In the genomic region with DNA sequence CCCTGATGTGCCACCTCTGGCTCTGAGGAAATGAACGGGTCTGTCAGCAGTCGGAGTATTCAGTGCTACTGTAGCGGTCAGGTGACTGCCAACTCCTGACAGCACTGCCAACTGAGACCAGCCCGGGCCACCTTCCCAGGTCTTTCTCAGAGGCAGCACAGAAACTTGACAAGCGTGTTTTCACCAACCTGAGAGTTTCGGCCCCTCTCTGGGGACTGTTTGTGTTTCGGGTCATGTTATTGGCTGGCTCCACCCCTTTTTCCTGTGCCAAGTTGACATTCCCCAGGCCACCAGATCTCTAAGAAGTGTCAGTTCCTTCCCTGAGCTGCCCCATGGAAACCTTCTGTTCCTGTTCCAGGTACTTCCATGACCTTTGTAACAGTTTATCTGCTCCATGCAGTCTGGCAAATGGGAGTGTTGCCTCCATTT, we compare ENCODE assay signal across 9 mouse cellular contexts. TPM values are rescaled to one million over a fixed set of nuclear protein-coding genes. Genes with fewer than 3 reads are reported as not detected.
DNase-seq lines count a peak whose midpoint lies in the region; ATAC-seq lines count a peak whose summit lies in the region.
"Had no signal": no experiment of that assay in that cellular context is flagged by ENCODE, and none has a peak within 500 bp of the region (broad histone marks: within the 10 kb centered on the region; RNA-seq: fewer than 3 reads in every experiment).

No protein-coding gene starts in this region.

- H3K36me3 ChIP-seq in embryonic facial prominence, embryonic 11.5 days (replicated peaks; ENCODE audit: control insufficient read depth, insufficient read depth, low read depth, low read length): no peaks in the 10 kb centered on the region
- no peaks in the 10 kb centered on the region for H3K36me3 ChIP-seq in lung, embryonic 15.5 days

- H3K4me1 ChIP-seq in embryonic facial prominence, embryonic 11.5 days (ENCODE audit: control insufficient read depth, insufficient read depth, low read length): no peaks in the 10 kb centered on the region; the same call in 1 of the 2 replicates
- H3K4me1 ChIP-seq in lung, embryonic 15.5 days: peaks cover 21% of the 10 kb centered on the region

- no peak overlapping the region for H3K4me3 ChIP-seq in embryonic facial prominence, embryonic 11.5 days (ENCODE audit: low read depth, low read length)
- H3K4me3 ChIP-seq in lung, embryonic 15.5 days: no peak overlapping the region

- no peak overlapping the region for H3K27ac ChIP-seq in embryonic facial prominence, embryonic 11.5 days (replicated peaks; ENCODE audit: low read depth, low read length)
- peak overlapping the region; percentile 77 for H3K27ac ChIP-seq in lung, embryonic 15.5 days

- intact Hi-C loops in left cerebral cortex, postnatal 25 days (cut with DNase I): no loop called here

- ATAC-seq in embryonic facial prominence, embryonic 11.5 days (replicated peaks; ENCODE audit: insufficient number of reproducible peaks, low FRiP score, low TSS enrichment, low read depth): no peak
- ATAC-seq in lung, embryonic 15.5 days (ENCODE audit: borderline replicate concordance, extremely low read depth, low FRiP score, low TSS enrichment): peak; percentile 70

- no peaks in the 10 kb centered on the region for H3K9me3 ChIP-seq in embryonic facial prominence, embryonic 11.5 days (replicated peaks; ENCODE audit: control insufficient read depth, low read length)
- H3K9me3 ChIP-seq in lung, embryonic 15.5 days: 0 out of 2 replicates have a peak, but pooled peaks cover 2% of the 10 kb centered on the region

- peak; percentile 52 for DNase-seq in embryonic facial prominence, embryonic 11.5 days (ENCODE audit: low spot score)
- peak; percentile 47 for DNase-seq in gonadal fat pad, adult 2 months (ENCODE audit: low read depth)
- peak; percentile 29 for DNase-seq in kidney, adult 18-20 months
- no peak for DNase-seq in layer of hippocampus, postnatal 36 days
- DNase-seq in retina, embryonic 14.5 days (ENCODE audit: low spot score): no peak
- no peak for DNase-seq in left cerebral cortex, adult 9 months (ENCODE audit: low spot score in 2 of 2)
- no peak for DNase-seq in left cerebral cortex, postnatal 25 days (ENCODE audit: low spot score in 2 of 2)
- DNase-seq: midbrain, embryonic 14.5 days had no signal

- no peak overlapping the region for H3K9ac ChIP-seq in embryonic facial prominence, embryonic 11.5 days (replicated peaks; ENCODE audit: low read length)
- no peak overlapping the region for H3K9ac ChIP-seq in lung, embryonic 15.5 days

- 34% methylated on average over 7 of the region's 7 CpGs for WGBS in embryonic facial prominence, embryonic 11.5 days
- 10% methylated on average over 7 of the region's 7 CpGs for WGBS in lung, embryonic 15.5 days

- no peak overlapping the region for H3K4me2 ChIP-seq in embryonic facial prominence, embryonic 11.5 days (ENCODE audit: low read depth, low read length)
- 0 out of 2 replicates have a peak overlapping the region, but pooled peaks have one; percentile 7 for H3K4me2 ChIP-seq in lung, embryonic 15.5 days

- H3K27me3 ChIP-seq in embryonic facial prominence, embryonic 11.5 days (ENCODE audit: control insufficient read depth, insufficient read depth, low read length): no peaks in the 10 kb centered on the region
- no peaks in the 10 kb centered on the region for H3K27me3 ChIP-seq in lung, embryonic 15.5 days

RNA-seq across cellular contexts. Expression of a gene that starts 25.8 kb away (rescaled TPM):
- 8.9 and 9.9 TPM in 2 replicates for polyA plus RNA-seq in embryonic facial prominence, embryonic 11.5 days (2014; fragmentation: Nextera tagmentation; extraction: Ambion mirVana)
- polyA plus RNA-seq in gonadal fat pad, adult 2 months (2012; rRNA removed): 11.1 and 12.2 TPM in 2 replicates
- polyA plus RNA-seq in lung, embryonic 15.5 days (2015; fragmentation: Nextera tagmentation; extraction: Ambion mirVana): 18.1 and 20.4 TPM in 2 replicates
- total RNA-seq in layer of hippocampus, postnatal 36 days (2021): 10 to 100 TPM; 16.3 to 17.9 TPM
- total RNA-seq in left cerebral cortex, postnatal 25 days (2021): 10 to 100 TPM; 20.9 TPM

RNA-seq across cellular contexts. Expression of a gene that starts 45.8 kb away (rescaled TPM):
- polyA plus RNA-seq in embryonic facial prominence, embryonic 11.5 days (2014; fragmentation: Nextera tagmentation; extraction: Ambion mirVana): 36.5 and 37.6 TPM in 2 replicates
- 26.5 and 30.5 TPM in 2 replicates for polyA plus RNA-seq in gonadal fat pad, adult 2 months (2012; rRNA removed)
- 39.6 and 40.4 TPM in 2 replicates for polyA plus RNA-seq in lung, embryonic 15.5 days (2015; fragmentation: Nextera tagmentation; extraction: Ambion mirVana)
- 10 to 100 TPM in 1 of 2 experiments, 1 to 10 TPM in 1; 9.8 to 11.7 TPM for total RNA-seq in layer of hippocampus, postnatal 36 days (2021)
- 10 to 100 TPM; 13.5 to 14.0 TPM for total RNA-seq in left cerebral cortex, postnatal 25 days (2021)

RNA-seq across cellular contexts. Expression of a gene that starts 46.1 kb away (rescaled TPM):
- 6.6 and 7.2 TPM in 2 replicates for polyA plus RNA-seq in embryonic facial prominence, embryonic 11.5 days (2014; fragmentation: Nextera tagmentation; extraction: Ambion mirVana)
- 6.7 and 7.1 TPM in 2 replicates for polyA plus RNA-seq in gonadal fat pad, adult 2 months (2012; rRNA removed)
- polyA plus RNA-seq in lung, embryonic 15.5 days (2015; fragmentation: Nextera tagmentation; extraction: Ambion mirVana): 8.2 and 9.4 TPM in 2 replicates
- total RNA-seq in layer of hippocampus, postnatal 36 days (2021): 10 to 100 TPM; 17.1 to 17.7 TPM
- total RNA-seq in left cerebral cortex, postnatal 25 days (2021): 10 to 100 TPM; 15.0 to 17.5 TPM

RNA-seq across cellular contexts. Expression of a gene that starts 56.8 kb away (rescaled TPM):
- polyA plus RNA-seq in embryonic facial prominence, embryonic 11.5 days (2014; fragmentation: Nextera tagmentation; extraction: Ambion mirVana): 146 and 160 TPM in 2 replicates
- polyA plus RNA-seq in gonadal fat pad, adult 2 months (2012; rRNA removed): 51.7 and 52.4 TPM in 2 replicates
- polyA plus RNA-seq in lung, embryonic 15.5 days (2015; fragmentation: Nextera tagmentation; extraction: Ambion mirVana): 143 and 150 TPM in 2 replicates
- total RNA-seq in layer of hippocampus, postnatal 36 days (2021): 10 to 100 TPM; 55.4 to 63.9 TPM
- total RNA-seq in left cerebral cortex, postnatal 25 days (2021): 10 to 100 TPM; 57.8 to 60.0 TPM

Comparison
In these comparisons a context has a peak if more than half of its experiments do, and no peak if none do; other contexts are left out.
1. DNase-seq: peak in embryonic facial prominence, embryonic 11.5 days (single experiment), gonadal fat pad, adult 2 months (single experiment) and kidney, adult 18-20 months (single experiment); none in layer of hippocampus, postnatal 36 days (0 of 2), retina, embryonic 14.5 days (single experiment), left cerebral cortex, adult 9 months (0 of 2) and left cerebral cortex, postnatal 25 days (0 of 2).